Mouse (Mus musculus) limb, embryonic 11.5 days (tissue): ENCODE results near the gene Cyp26a1. TPM values are rescaled to one million over a fixed set of nuclear protein-coding genes. Genes with fewer than 3 reads are reported as not detected.

Experiments
- ATAC-seq: fragments of 200-750 bp; cut with Nextera tagmentation; 2 replicates; pipeline ENCODE4 v1.8.0; 2017; ENCODE audit warnings: low read depth; ENCODE audit not compliant: insufficient number of reproducible peaks, low FRiP score, low TSS enrichment
- DNase-seq: peaks from one replicate; pipeline ENCODE4 v3.0.0-alpha.2; 2015; ENCODE audit warnings: low spot score
- H3K27ac ChIP-seq: fragments of 300-500 bp; sonication (generic); replicated peaks from 2 replicates; pipeline ENCODE4 v1.5.1; 2014; ENCODE audit warnings: low read depth, mild to moderate bottlenecking, low read length
- H3K27me3 ChIP-seq: fragments of 300-500 bp; sonication (generic); 2 replicates; pipeline ENCODE4 v1.6.1; 2014; ENCODE audit warnings: mild to moderate bottlenecking, low read length, mixed read lengths; ENCODE audit not compliant: control insufficient read depth, insufficient read depth
- H3K36me3 ChIP-seq: fragments of 300-500 bp; sonication (generic); 2 replicates; pipeline ENCODE4 v1.6.1; 2014; ENCODE audit warnings: mild to moderate bottlenecking, low read length, moderate library complexity, mixed read lengths; ENCODE audit not compliant: control insufficient read depth, insufficient read depth
- H3K4me1 ChIP-seq: fragments of 300-500 bp; sonication (generic); 2 replicates; pipeline ENCODE4 v1.6.1; 2014; ENCODE audit warnings: low read length, mixed read lengths; ENCODE audit not compliant: control insufficient read depth, insufficient read depth
- H3K4me2 ChIP-seq: fragments of 300-500 bp; sonication (generic); 2 replicates; pipeline ENCODE4 v1.6.1; 2014; ENCODE audit warnings: low read depth, mild to moderate bottlenecking, moderate library complexity; ENCODE audit not compliant: severe bottlenecking
- H3K4me3 ChIP-seq: fragments of 300-500 bp; sonication (generic); 2 replicates; pipeline ENCODE4 v1.5.1; 2014; ENCODE audit warnings: low read depth, low read length
- H3K9ac ChIP-seq: fragments of 300-500 bp; sonication (generic); 2 replicates; pipeline ENCODE4 v1.6.1; 2014; ENCODE audit warnings: mild to moderate bottlenecking, low read length
- H3K9me3 ChIP-seq: fragments of 300-500 bp; sonication (generic); 2 replicates; pipeline ENCODE4 v1.6.1; 2016; ENCODE audit warnings: low read length; ENCODE audit not compliant: control insufficient read depth
- WGBS: fragments of 180-500 bp; shearing (Covaris S2); extraction: QIAGEN DNeasy Blood & Tissue Kit; methylation state at CpG from one replicate; pipeline ENCODE4 v1.1.7; 2014; 5-methylcytosine and 5-hydroxymethylcytosine counted together
- polyA plus RNA-seq: library from polyadenylated mRNA; unstranded; fragments of >200 nt; fragmentation: Nextera tagmentation; extraction: Ambion mirVana; gene quantifications from 2 replicates; pipeline ENCODE4 v1.2.1, GENCODE M21; 2014

The Cyp26a1 gene
- polyA plus RNA-seq, 1 experiment from 2014 or later = 5.0 TPM

GRCm38 (mm10) chr19:37703902-37704509 lies 6.4 kb downstream of the Cyp26a1 start:
- DNase-seq = peak; percentile 89
- Histone ChIP-seq H3K4me1 (peaks cover 1% of the 10 kb centered on the region; the same call in 1 of the 2 replicates), H3K4me3 (no peak overlapping the region), H3K4me2 (no peak overlapping the region), H3K36me3 (no peaks in the 10 kb centered on the region), H3K9me3 (no peaks in the 10 kb centered on the region), H3K27ac (no peak overlapping the region), H3K27me3 (peaks cover 38% of the 10 kb centered on the region), H3K9ac (no peak overlapping the region)
- WGBS = 17% methylated on average over 3 of the region's 3 CpGs
- 0 out of 2 replicates have a peak, but pooled peaks have one; percentile 44 for ATAC-seq

- DNase-seq (no peak), ATAC-seq (no peak)
- H3K36me3 ChIP-seq = no peaks in the 10 kb centered on the region
- no peak overlapping the region for H3K4me3 ChIP-seq
- no peaks in the 10 kb centered on the region for H3K9me3 ChIP-seq
- no peak overlapping the region for H3K9ac ChIP-seq
- no peak overlapping the region for H3K27ac ChIP-seq
- H3K27me3 ChIP-seq = peaks cover 20% of the 10 kb centered on the region
- H3K4me2 ChIP-seq = no peak overlapping the region
- 90% methylated on average over 5 of the region's 5 CpGs for WGBS
- H3K4me1 ChIP-seq = no peaks in the 10 kb centered on the region
These were observed 8.1 kb downstream of the Cyp26a1 start for GRCm38 (mm10) chr19:37705722-37706121.

GRCm38 (mm10) chr19:37714681-37715080 lies 17.1 kb downstream of the Cyp26a1 start:
- no peak for DNase-seq
- Histone ChIP-seq H3K9ac (no peak overlapping the region), H3K4me2 (no peak overlapping the region), H3K27me3 (no peaks in the 10 kb centered on the region), H3K9me3 (no peaks in the 10 kb centered on the region), H3K4me3 (no peak overlapping the region), H3K4me1 (no peaks in the 10 kb centered on the region), H3K36me3 (no peaks in the 10 kb centered on the region), H3K27ac (no peak overlapping the region)
- WGBS = 66% methylated on average over 10 of the region's 10 CpGs
- no peak for ATAC-seq

GRCm38 (mm10) chr19:37715980-37716379 lies 18.4 kb downstream of the Cyp26a1 start:
- Histone ChIP-seq H3K9me3 (no peaks in the 10 kb centered on the region), H3K4me2 (no peak overlapping the region), H3K4me1 (no peaks in the 10 kb centered on the region), H3K4me3 (no peak overlapping the region), H3K27me3 (no peaks in the 10 kb centered on the region), H3K9ac (no peak overlapping the region), H3K27ac (no peak overlapping the region), H3K36me3 (no peaks in the 10 kb centered on the region)
- 78% methylated on average over 1 of the region's 1 CpGs for WGBS
- no peak for DNase-seq
- ATAC-seq = no peak

- 83% methylated on average over 12 of the region's 12 CpGs for WGBS
- no peak for ATAC-seq
These were observed 19.1 kb downstream of the Cyp26a1 start for GRCm38 (mm10) chr19:37716524-37717175.

GRCm38 (mm10) chr19:37719166-37719565 lies 21.6 kb downstream of the Cyp26a1 start:
- Histone ChIP-seq H3K4me3 (no peak overlapping the region), H3K36me3 (no peaks in the 10 kb centered on the region), H3K4me1 (no peaks in the 10 kb centered on the region), H3K27me3 (no peaks in the 10 kb centered on the region), H3K4me2 (no peak overlapping the region), H3K9me3 (no peaks in the 10 kb centered on the region), H3K9ac (no peak overlapping the region), H3K27ac (no peak overlapping the region)
- ATAC-seq (no peak), DNase-seq (no peak)
- 33% methylated on average over 1 of the region's 1 CpGs for WGBS

More at GRCm38 (mm10) chr19:37716524-37717175, 19.1 kb downstream of the Cyp26a1 start:
- Histone ChIP-seq H3K27ac (no peak overlapping the region), H3K36me3 (no peaks in the 10 kb centered on the region), H3K27me3 (no peaks in the 10 kb centered on the region), H3K4me1 (no peaks in the 10 kb centered on the region), H3K4me2 (no peak overlapping the region), H3K9me3 (no peaks in the 10 kb centered on the region), H3K9ac (no peak overlapping the region), H3K4me3 (no peak overlapping the region)
- DNase-seq = no peak

GRCm38 (mm10) chr19:37724591-37724990 lies 27.0 kb downstream of the Cyp26a1 start:
- Histone ChIP-seq H3K4me3 (no peak overlapping the region), H3K27me3 (no peaks in the 10 kb centered on the region), H3K27ac (no peak overlapping the region), H3K9me3 (no peaks in the 10 kb centered on the region), H3K4me2 (no peak overlapping the region), H3K4me1 (no peaks in the 10 kb centered on the region), H3K36me3 (no peaks in the 10 kb centered on the region), H3K9ac (no peak overlapping the region)
- WGBS = 98% methylated on average over 5 of the region's 5 CpGs
- ATAC-seq (no peak), DNase-seq (no peak)

- ATAC-seq (no peak), DNase-seq (no peak)
- 89% methylated on average over 7 of the region's 7 CpGs for WGBS
- H3K27me3 ChIP-seq = no peaks in the 10 kb centered on the region
- H3K4me1 ChIP-seq = no peaks in the 10 kb centered on the region
- H3K36me3 ChIP-seq = no peaks in the 10 kb centered on the region
- no peak overlapping the region for H3K9ac ChIP-seq
- H3K27ac ChIP-seq = no peak overlapping the region
- H3K9me3 ChIP-seq = no peaks in the 10 kb centered on the region
- H3K4me3 ChIP-seq = no peak overlapping the region
- no peak overlapping the region for H3K4me2 ChIP-seq
These were observed 29.0 kb downstream of the Cyp26a1 start for GRCm38 (mm10) chr19:37726585-37726984.
